Mouse (Mus musculus): ENCODE measurements around the gene Gins2.

DNA sequence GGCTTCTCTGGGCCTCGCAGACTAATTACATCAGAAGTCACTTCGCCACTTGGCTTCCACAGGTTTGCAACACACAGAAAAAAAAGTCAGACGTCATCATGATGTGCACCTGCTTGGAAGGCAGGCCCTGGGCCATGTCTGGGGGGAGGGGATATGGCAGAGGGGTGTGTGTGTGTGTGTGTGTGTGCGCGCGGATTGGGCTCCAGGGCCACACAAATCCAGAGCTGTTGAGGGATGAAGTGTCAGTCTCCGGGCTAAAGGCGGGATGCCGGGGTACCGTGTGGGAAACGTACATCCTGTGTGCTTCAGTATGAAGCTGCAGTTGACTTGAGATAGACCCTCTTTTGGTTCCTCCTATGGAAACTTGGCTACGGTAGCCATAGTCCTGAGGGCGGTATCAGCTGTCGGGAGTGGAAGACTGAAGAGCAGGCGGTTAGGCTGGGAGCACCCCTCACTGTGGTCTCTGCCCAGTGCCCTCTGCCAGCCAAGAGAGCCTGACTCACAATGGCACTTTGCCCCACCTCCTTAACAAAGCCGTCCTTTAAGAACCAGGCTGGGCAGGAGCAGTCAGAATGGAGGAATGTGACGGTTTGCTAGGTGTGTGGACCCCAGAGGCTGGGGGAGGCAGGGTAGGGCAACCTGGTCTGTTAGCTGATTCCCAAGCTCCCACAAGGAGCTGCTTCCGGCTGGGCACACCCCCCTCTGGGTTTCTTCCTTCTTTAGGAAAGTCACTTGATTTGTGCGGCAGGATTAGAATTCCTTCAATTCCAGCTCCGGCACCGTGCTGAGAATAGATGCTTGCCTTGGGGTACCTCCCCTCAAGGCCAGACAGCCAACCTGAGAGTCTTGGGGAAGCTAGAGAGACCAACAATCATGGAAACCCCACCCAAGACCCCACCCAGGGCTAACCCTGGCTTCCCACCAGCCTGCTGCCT, 42.6 kb upstream of the Gins2 start:
- no peak for TF ChIP-seq CTCF (IDR thresholded peaks at IDR 0.05 in 2 of 3, conservative IDR thresholded peaks at IDR 0.05 in 1 of 3; ENCODE audit: control insufficient read depth in 1 of 3, insufficient read depth in 1 of 3, low read depth in 2 of 3, low read length in 3 of 3, poor library complexity in 1 of 3, severe bottlenecking in 1 of 3)
- no peak for TF ChIP-seq ETS1 (IDR thresholded peaks at IDR 0.05; ENCODE audit: low read depth, low read length)
- no peak for TF ChIP-seq CHD2 (IDR thresholded peaks at IDR 0.05; ENCODE audit: low read length)
- no peak for TF ChIP-seq ZNF384 (IDR thresholded peaks at IDR 0.05; ENCODE audit: low read depth, low read length)
- TF ChIP-seq GATA1 (IDR thresholded peaks at IDR 0.05; ENCODE audit: low read depth, low read length) = no peak
- no peak for TF ChIP-seq POLR2A (IDR thresholded peaks at IDR 0.05; ENCODE audit: control insufficient read depth in 1 of 2, insufficient read depth in 1 of 2, low read depth in 1 of 2, low read length in 2 of 2, poor library complexity in 1 of 2)
